Mouse (Mus musculus): ENCODE measurements around the gene Dcun1d3. TPM values are rescaled to one million over a fixed set of nuclear protein-coding genes. Genes with fewer than 3 reads are reported as not detected.

Gene Dcun1d3
- polyA plus RNA-seq, 1 experiment from 2014 or later, result 11.3 TPM

- Histone ChIP-seq H3K36me3 (replicated peaks; ENCODE audit: control insufficient read depth, insufficient read depth) (peaks cover 12% of the 10 kb centered on the region; the same call in 1 of the 2 replicates), H3K4me1 (replicated peaks; ENCODE audit: control insufficient read depth, insufficient read depth, low read length) (no peaks in the 10 kb centered on the region), H3K4me2 (replicated peaks) (no peak overlapping the region), H3K27me3 (ENCODE audit: control insufficient read depth, insufficient read depth, low read length) (no peaks in the 10 kb centered on the region), H3K27ac (no peak overlapping the region), H3K9ac (no peak overlapping the region), H3K9me3 (ENCODE audit: control insufficient read depth, low read length) (no peaks in the 10 kb centered on the region), H3K4me3 (replicated peaks; ENCODE audit: low read length) (no peak overlapping the region)
- ATAC-seq (ENCODE audit: low FRiP score), result no peak
- no peak for DNase-seq (ENCODE audit: low spot score)
- WGBS, result 91% methylated on average over 4 of the region's 4 CpGs
Observed at GRCm38 (mm10) chr7:119879171-119879570, 16.9 kb downstream of the Dcun1d3 start.

DNA sequence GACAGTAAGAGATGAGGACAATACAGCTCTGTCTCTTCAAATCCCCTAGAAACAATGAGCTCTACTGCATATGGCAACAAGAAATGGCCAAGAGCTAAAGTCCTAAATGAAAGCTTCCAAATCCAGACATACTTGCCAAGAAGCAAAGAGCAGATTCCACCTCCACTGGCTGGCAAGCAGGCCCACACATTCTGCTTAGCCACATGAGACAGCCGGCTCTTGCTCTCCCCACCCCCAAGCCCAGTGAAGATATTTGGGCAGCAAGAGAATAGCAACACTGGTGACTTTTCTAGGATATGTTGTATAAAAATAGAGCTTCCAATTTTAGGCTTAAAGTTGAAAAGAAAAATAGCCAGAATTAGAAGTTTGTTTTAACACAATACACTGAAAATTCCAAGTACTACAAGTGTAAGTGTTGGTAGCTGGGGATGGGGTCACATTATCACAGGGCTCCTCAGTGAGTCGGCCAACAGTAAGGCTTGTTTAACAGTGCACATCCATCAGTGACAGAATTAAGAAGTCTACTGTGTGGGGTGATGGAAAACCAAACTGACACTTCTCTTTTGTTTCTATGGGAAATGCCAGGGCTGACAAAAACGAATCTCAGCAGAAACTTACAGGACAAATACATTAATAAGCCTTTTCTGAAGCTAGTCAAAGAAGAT is 20.2 kb downstream of the Dcun1d3 start:
- ATAC-seq (ENCODE audit: low FRiP score) (no peak), DNase-seq (ENCODE audit: low spot score) (no peak)
- no peak overlapping the region for H3K27ac ChIP-seq
- no peak overlapping the region for H3K9ac ChIP-seq
- H3K4me3 ChIP-seq (replicated peaks; ENCODE audit: low read length), result no peak overlapping the region
- WGBS, result 47% methylated on average over 3 of the region's 3 CpGs
- H3K27me3 ChIP-seq (ENCODE audit: control insufficient read depth, insufficient read depth, low read length), result no peaks in the 10 kb centered on the region
- peaks cover 12% of the 10 kb centered on the region; the same call in 1 of the 2 replicates for H3K36me3 ChIP-seq (replicated peaks; ENCODE audit: control insufficient read depth, insufficient read depth)
- H3K4me1 ChIP-seq (replicated peaks; ENCODE audit: control insufficient read depth, insufficient read depth, low read length), result no peaks in the 10 kb centered on the region
- H3K4me2 ChIP-seq (replicated peaks), result no peak overlapping the region
- H3K9me3 ChIP-seq (ENCODE audit: control insufficient read depth, low read length), result no peaks in the 10 kb centered on the region

DNA sequence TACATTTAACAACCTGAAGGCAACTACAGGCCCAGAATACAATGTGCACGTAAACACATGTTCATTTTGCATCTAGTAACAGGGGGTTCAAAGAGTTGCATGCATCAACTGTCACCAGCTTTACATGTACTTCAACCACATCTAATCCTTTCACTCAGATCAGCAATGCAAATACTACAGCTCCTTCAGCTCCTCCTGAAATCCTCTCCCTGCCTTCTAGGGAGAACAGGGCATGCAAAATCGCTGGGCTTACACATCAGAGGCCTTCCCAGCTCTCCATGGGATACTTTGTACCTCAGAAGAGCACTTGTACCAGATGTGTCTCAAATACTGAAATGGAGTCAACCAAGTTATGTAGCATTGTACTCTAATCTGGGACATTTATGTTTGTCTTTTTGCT is 23.0 kb downstream of the Dcun1d3 start:
- H3K27ac ChIP-seq, result no peak overlapping the region
- H3K9ac ChIP-seq, result no peak overlapping the region
- DNase-seq (ENCODE audit: low spot score) (no peak), ATAC-seq (ENCODE audit: low FRiP score) (no peak)
- H3K4me2 ChIP-seq (replicated peaks), result no peak overlapping the region
- H3K4me1 ChIP-seq (replicated peaks; ENCODE audit: control insufficient read depth, insufficient read depth, low read length), result no peaks in the 10 kb centered on the region
- no peaks in the 10 kb centered on the region for H3K27me3 ChIP-seq (ENCODE audit: control insufficient read depth, insufficient read depth, low read length)
- H3K4me3 ChIP-seq (replicated peaks; ENCODE audit: low read length), result no peak overlapping the region
- no peaks in the 10 kb centered on the region for H3K9me3 ChIP-seq (ENCODE audit: control insufficient read depth, low read length)
- peaks cover 11% of the 10 kb centered on the region; the same call in 1 of the 2 replicates for H3K36me3 ChIP-seq (replicated peaks; ENCODE audit: control insufficient read depth, insufficient read depth)
- WGBS, result 32% methylated on average over 2 of the region's 2 CpGs

DNA sequence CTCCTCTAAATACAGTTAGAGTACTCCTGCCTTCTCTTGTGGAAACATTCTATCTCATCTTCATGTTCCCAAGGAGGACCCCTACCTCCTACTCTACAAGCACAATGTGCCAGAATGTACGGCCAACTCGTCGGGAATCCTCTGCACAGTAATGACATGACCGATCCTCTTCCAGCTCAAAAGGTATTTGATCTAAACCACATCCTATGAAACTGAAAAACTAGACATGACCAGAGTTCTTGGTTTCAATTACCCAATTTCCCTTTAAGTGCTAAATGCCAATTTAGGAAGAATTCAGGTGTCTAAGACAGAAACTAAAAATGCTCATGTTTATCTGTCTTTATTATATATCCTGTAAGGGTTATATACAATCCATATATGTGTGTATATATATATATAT is 23.9 kb downstream of the Dcun1d3 start:
- H3K4me2 ChIP-seq (replicated peaks), result no peak overlapping the region
- H3K4me3 ChIP-seq (replicated peaks; ENCODE audit: low read length), result no peak overlapping the region
- no peak overlapping the region for H3K9ac ChIP-seq
- H3K36me3 ChIP-seq (replicated peaks; ENCODE audit: control insufficient read depth, insufficient read depth), result peaks cover 2% of the 10 kb centered on the region; the same call in 1 of the 2 replicates
- no peaks in the 10 kb centered on the region for H3K9me3 ChIP-seq (ENCODE audit: control insufficient read depth, low read length)
- no peak overlapping the region for H3K27ac ChIP-seq
- no peaks in the 10 kb centered on the region for H3K4me1 ChIP-seq (replicated peaks; ENCODE audit: control insufficient read depth, insufficient read depth, low read length)
- no peak for ATAC-seq (ENCODE audit: low FRiP score)
- 95% methylated on average over 4 of the region's 4 CpGs for WGBS
- no peak for DNase-seq (ENCODE audit: low spot score)
- no peaks in the 10 kb centered on the region for H3K27me3 ChIP-seq (ENCODE audit: control insufficient read depth, insufficient read depth, low read length)

DNA sequence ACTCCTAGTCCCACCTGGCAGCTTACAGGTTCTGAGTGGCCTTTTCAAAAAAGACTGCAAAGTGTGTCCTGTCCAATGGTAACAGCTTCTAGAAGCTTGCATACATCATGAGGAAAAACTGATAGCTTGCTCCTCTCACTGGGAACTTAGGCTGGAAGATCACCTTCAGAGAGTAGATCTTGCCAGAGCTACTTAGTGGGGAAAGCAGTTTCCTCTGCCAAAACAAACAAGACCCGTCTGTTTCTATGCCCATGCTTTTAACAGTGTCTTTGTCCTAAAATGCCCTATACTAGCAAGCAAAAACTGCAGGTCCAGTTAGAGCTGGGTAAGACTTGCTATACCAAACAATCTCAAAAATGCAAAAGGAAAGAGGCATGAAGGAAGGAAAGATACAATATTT is 30.0 kb downstream of the Dcun1d3 start:
- no peak overlapping the region for H3K4me3 ChIP-seq (replicated peaks; ENCODE audit: low read length)
- H3K36me3 ChIP-seq (replicated peaks; ENCODE audit: control insufficient read depth, insufficient read depth), result 0 out of 2 replicates have a peak, but pooled peaks cover 3% of the 10 kb centered on the region
- WGBS, result 69% methylated on average over 1 of the region's 1 CpGs
- no peak overlapping the region for H3K4me2 ChIP-seq (replicated peaks)
- H3K9ac ChIP-seq, result no peak overlapping the region
- H3K27ac ChIP-seq, result no peak overlapping the region
- H3K4me1 ChIP-seq (replicated peaks; ENCODE audit: control insufficient read depth, insufficient read depth, low read length), result peaks cover 10% of the 10 kb centered on the region; the same call in 1 of the 2 replicates
- DNase-seq (ENCODE audit: low spot score) (no peak), ATAC-seq (ENCODE audit: low FRiP score) (no peak)
- no peaks in the 10 kb centered on the region for H3K27me3 ChIP-seq (ENCODE audit: control insufficient read depth, insufficient read depth, low read length)
- no peaks in the 10 kb centered on the region for H3K9me3 ChIP-seq (ENCODE audit: control insufficient read depth, low read length)

DNA sequence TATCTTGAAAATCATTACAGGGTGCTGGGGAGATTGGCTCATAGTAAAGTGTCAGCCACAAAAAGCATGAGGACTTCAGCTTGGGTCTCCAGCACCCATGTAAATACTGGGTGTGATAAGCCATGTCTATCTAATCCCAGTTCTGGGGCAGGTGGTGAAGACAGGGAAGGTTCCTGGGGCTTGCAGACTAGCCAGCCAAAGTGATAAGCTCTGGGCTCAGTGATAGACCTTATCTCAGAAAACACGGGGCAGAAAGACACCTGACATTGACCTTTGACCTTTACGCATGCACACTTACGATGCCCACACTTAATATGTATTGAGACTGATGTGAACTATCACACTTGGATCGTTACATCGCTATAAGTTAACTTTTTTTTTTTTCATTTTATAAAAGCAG is 31.6 kb downstream of the Dcun1d3 start:
- no peaks in the 10 kb centered on the region for H3K27me3 ChIP-seq (ENCODE audit: control insufficient read depth, insufficient read depth, low read length)
- 92% methylated on average over 5 of the region's 5 CpGs for WGBS
- no peak overlapping the region for H3K27ac ChIP-seq
- peaks cover 15% of the 10 kb centered on the region for H3K4me1 ChIP-seq (replicated peaks; ENCODE audit: control insufficient read depth, insufficient read depth, low read length)
- DNase-seq (ENCODE audit: low spot score) (no peak), ATAC-seq (ENCODE audit: low FRiP score) (no peak)
- H3K4me2 ChIP-seq (replicated peaks), result no peak overlapping the region
- no peak overlapping the region for H3K9ac ChIP-seq
- H3K4me3 ChIP-seq (replicated peaks; ENCODE audit: low read length), result no peak overlapping the region
- H3K9me3 ChIP-seq (ENCODE audit: control insufficient read depth, low read length), result no peaks in the 10 kb centered on the region
- H3K36me3 ChIP-seq (replicated peaks; ENCODE audit: control insufficient read depth, insufficient read depth), result peaks cover 6% of the 10 kb centered on the region; the same call in 1 of the 2 replicates

DNA sequence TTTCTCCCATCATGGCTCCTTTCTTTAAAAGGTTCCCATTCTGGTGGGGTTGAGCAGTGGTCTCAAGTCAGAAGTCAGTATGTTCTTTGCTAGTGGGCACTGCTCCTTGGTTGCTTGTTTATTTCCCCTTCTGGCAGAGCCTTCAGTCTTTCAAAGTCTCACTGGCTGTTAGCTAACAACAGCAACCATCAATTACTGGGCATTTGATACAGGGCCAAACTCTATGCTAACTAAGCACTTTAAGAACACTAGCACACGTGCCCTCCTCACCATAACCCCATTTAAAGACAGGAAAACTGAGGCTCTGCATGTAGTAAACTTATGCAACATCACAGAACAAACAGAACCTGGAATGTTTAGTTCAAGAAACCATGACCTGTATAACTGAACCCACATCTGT is 33.9 kb downstream of the Dcun1d3 start:
- Histone ChIP-seq H3K4me2 (replicated peaks) (no peak overlapping the region), H3K36me3 (replicated peaks; ENCODE audit: control insufficient read depth, insufficient read depth) (peaks cover 22% of the 10 kb centered on the region), H3K9ac (no peak overlapping the region), H3K27me3 (ENCODE audit: control insufficient read depth, insufficient read depth, low read length) (no peaks in the 10 kb centered on the region), H3K4me1 (replicated peaks; ENCODE audit: control insufficient read depth, insufficient read depth, low read length) (peaks cover 15% of the 10 kb centered on the region), H3K4me3 (replicated peaks; ENCODE audit: low read length) (no peak overlapping the region), H3K9me3 (ENCODE audit: control insufficient read depth, low read length) (no peaks in the 10 kb centered on the region), H3K27ac (peak overlapping the region; percentile 68; the same call in 1 of the 2 replicates)
- peak; percentile 50 for DNase-seq (ENCODE audit: low spot score)
- peak; percentile 9; the same call in 1 of the 2 replicates for ATAC-seq (ENCODE audit: low FRiP score)
- WGBS, result 28% methylated on average over 1 of the region's 1 CpGs

DNA sequence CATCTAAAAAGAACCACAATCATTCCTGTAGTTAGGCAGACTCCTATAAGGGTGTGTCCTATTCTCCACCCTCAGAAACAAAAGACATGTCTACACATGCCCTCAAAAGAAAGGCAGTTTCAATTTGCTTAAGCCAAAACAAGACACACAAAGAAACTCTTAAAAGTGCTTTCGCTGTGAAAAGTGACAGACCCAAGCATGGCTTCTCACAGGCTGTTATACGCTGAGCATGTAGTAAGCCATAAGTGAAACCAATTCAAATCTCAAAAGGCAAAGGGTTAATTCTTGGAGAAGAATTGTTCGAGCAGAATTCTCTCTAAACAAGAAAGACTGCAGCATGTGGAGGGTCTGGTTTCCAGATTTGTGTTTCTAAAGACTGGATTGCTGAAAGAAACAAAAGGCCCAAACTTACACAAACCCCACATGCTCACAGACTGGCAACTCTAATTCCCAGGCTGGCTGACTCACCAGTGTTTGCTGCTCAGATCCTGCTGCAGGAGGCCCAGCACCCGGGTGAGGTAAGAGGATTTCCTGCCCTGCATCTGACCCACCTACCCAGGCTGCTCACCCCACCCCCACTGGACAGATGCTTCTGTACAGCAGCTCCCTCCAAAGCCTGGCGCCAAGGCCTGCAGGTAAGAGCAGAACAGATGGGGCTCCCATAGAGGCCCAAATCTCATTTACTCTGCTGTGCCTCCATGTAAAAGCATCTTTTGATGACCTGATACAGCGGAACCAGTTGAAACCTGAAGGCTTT is 34.6 kb downstream of the Dcun1d3 start:
- Histone ChIP-seq H3K9me3 (ENCODE audit: control insufficient read depth, low read length) (no peaks in the 10 kb centered on the region), H3K4me2 (replicated peaks) (no peak overlapping the region), H3K27me3 (ENCODE audit: control insufficient read depth, insufficient read depth, low read length) (no peaks in the 10 kb centered on the region), H3K4me1 (replicated peaks; ENCODE audit: control insufficient read depth, insufficient read depth, low read length) (peaks cover 15% of the 10 kb centered on the region), H3K27ac (peak overlapping the region; percentile 68), H3K4me3 (replicated peaks; ENCODE audit: low read length) (no peak overlapping the region), H3K36me3 (replicated peaks; ENCODE audit: control insufficient read depth, insufficient read depth) (peaks cover 29% of the 10 kb centered on the region), H3K9ac (0 out of 2 replicates have a peak overlapping the region, but pooled peaks have one; percentile 1)
- no peak for DNase-seq (ENCODE audit: low spot score)
- ATAC-seq (ENCODE audit: low FRiP score), result peak; percentile 67; the same call in 1 of the 2 replicates
- 27% methylated on average over 6 of the region's 6 CpGs for WGBS

DNA sequence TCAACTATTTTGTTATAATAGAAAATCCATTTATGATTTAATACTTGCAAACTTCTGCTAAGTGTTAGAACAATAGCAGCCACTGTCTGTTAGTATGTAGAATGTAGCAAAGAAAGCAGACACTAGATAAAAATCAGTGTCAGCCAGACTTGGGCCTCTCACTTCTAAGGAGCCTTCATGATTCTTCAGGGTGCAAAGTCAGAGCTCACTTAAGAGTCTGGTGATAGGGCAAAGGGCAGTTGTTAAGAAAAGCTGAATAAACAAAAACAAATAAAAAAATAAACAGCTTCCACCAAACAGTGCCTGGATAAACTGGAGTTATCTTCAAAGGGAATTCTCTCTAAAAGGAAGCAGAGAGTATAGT is 35.1 kb downstream of the Dcun1d3 start:
- H3K9me3 ChIP-seq (ENCODE audit: control insufficient read depth, low read length), result no peaks in the 10 kb centered on the region
- H3K27me3 ChIP-seq (ENCODE audit: control insufficient read depth, insufficient read depth, low read length), result no peaks in the 10 kb centered on the region
- no peak overlapping the region for H3K4me2 ChIP-seq (replicated peaks)
- DNase-seq (ENCODE audit: low spot score) (no peak), ATAC-seq (ENCODE audit: low FRiP score) (no peak)
- peaks cover 33% of the 10 kb centered on the region for H3K36me3 ChIP-seq (replicated peaks; ENCODE audit: control insufficient read depth, insufficient read depth)
- peaks cover 15% of the 10 kb centered on the region for H3K4me1 ChIP-seq (replicated peaks; ENCODE audit: control insufficient read depth, insufficient read depth, low read length)
- H3K4me3 ChIP-seq (replicated peaks; ENCODE audit: low read length), result no peak overlapping the region
- H3K9ac ChIP-seq, result no peak overlapping the region
- H3K27ac ChIP-seq, result peak overlapping the region; percentile 68
